Mouse (Mus musculus) c-Kit-negative CD71-positive TER-119-positive erythroid progenitor cells, embryonic 14.5 days (primary cell): Measurements from ENCODE around the gene Sde2.
"Not testable (repeated sequence)": the region's sequence is repeated elsewhere in the genome, so short reads cannot be mapped to it uniquely, and the experiment has no call there.

Experiments
- DNase-seq: peaks from one replicate; pipeline ENCODE4 v3.0.0-alpha.2; 2013; ENCODE audit warnings: low read depth, low spot score

Gene Sde2

GRCm38 (mm10) chr1:180830588-180831346 is 20.2 kb upstream of the Sde2 start:
- DNase-seq = no peak

GRCm38 (mm10) chr1:180835273-180836015 is 15.5 kb upstream of the Sde2 start:
- DNase-seq = no peak

- DNase-seq = not testable (repeated sequence)
These were observed 14.5 kb upstream of the Sde2 start for GRCm38 (mm10) chr1:180836467-180836866.

GRCm38 (mm10) chr1:180837186-180837585 is 13.7 kb upstream of the Sde2 start:
- no peak for DNase-seq

- DNase-seq = no peak
These were observed 12.9 kb upstream of the Sde2 start for GRCm38 (mm10) chr1:180838014-180838413.

- DNase-seq = no peak
These were observed 11.6 kb upstream of the Sde2 start for GRCm38 (mm10) chr1:180839201-180839910.

- DNase-seq = no peak
These were observed 9.2 kb upstream of the Sde2 start for GRCm38 (mm10) chr1:180841561-180842300.

GRCm38 (mm10) chr1:180848114-180848510 is 2.8 kb upstream of the Sde2 start:
- peak; percentile 69 for DNase-seq

- no peak for DNase-seq
These were observed 2.3 kb upstream of the Sde2 start for GRCm38 (mm10) chr1:180848511-180849241.

- peak; percentile 24 for DNase-seq
These were observed 1.1 kb upstream of the Sde2 start for GRCm38 (mm10) chr1:180849701-180850301.

- no peak for DNase-seq
These were observed 7.8 kb downstream of the Sde2 start for GRCm38 (mm10) chr1:180858763-180859162.

GRCm38 (mm10) chr1:180860030-180860429 is 9.1 kb downstream of the Sde2 start:
- no peak for DNase-seq

GRCm38 (mm10) chr1:180863606-180864005 is 12.7 kb downstream of the Sde2 start:
- DNase-seq = peak; percentile 56

- DNase-seq = no peak
These were observed 15.1 kb downstream of the Sde2 start for GRCm38 (mm10) chr1:180866001-180866400.

- DNase-seq = no peak
These were observed 19.3 kb downstream of the Sde2 start for GRCm38 (mm10) chr1:180870122-180870650.

- peak; percentile 75 for DNase-seq
These were observed 23.0 kb downstream of the Sde2 start for GRCm38 (mm10) chr1:180873861-180874484.

- DNase-seq = no peak
These were observed 23.7 kb downstream of the Sde2 start for GRCm38 (mm10) chr1:180874615-180875014.

GRCm38 (mm10) chr1:180875126-180875525 is 24.2 kb downstream of the Sde2 start:
- DNase-seq = no peak

GRCm38 (mm10) chr1:180877466-180877865 is 26.5 kb downstream of the Sde2 start:
- DNase-seq = no peak

GRCm38 (mm10) chr1:180881768-180882167 is 30.8 kb downstream of the Sde2 start:
- no peak for DNase-seq
